Mouse (Mus musculus) adipocyte (in vitro differentiated cells): ENCODE results near the gene Hs6st2.

ENCODE experiments used
- DNase-seq: peaks from one replicate; pipeline ENCODE4 v3.0.0-alpha.2; 2016; ENCODE audit warnings: low spot score

The Hs6st2 gene

DNA sequence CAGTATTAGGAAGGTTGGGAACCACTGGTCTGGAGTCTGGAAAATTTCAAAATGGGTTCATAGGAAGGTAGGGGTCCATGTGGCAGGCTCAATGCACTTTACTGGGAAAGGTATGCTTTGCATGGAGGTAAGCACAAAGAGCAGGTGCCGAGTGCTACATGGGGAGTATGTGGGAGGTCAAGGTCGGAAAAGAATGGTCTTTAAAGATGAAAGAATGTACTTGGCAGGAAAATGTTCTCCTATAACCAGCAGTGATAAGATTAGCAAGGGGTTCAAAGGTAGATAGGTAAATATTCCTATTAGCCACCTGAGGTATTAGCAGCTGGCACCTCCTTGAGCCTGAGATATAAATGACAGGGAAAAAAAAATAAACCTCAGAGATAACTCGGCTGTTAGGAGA lies 338.1 kb downstream of the Hs6st2 start:
- DNase-seq, result no peak
